Mouse (Mus musculus) hindbrain, embryonic 16.5 days (tissue): ENCODE data around the gene Rcbtb1. TPM values are rescaled to one million over a fixed set of nuclear protein-coding genes. Genes with fewer than 3 reads are reported as not detected.
"Not testable (repeated sequence)": the region's sequence is repeated elsewhere in the genome, so short reads cannot be mapped to it uniquely, and the experiment has no call there.

Source experiments
- ATAC-seq: fragments of 200-750 bp; cut with Nextera tagmentation; 2 replicates; pipeline ENCODE4 v1.8.0; 2017; ENCODE audit warnings: moderate TSS enrichment, moderate library complexity
- H3K27ac ChIP-seq: fragments of 300-500 bp; sonication (generic); 2 replicates; pipeline ENCODE4 v1.5.1; 2014; ENCODE audit warnings: low read depth, mild to moderate bottlenecking, control low read depth, low read length, moderate library complexity
- H3K27me3 ChIP-seq: fragments of 300-500 bp; sonication (generic); replicated peaks from 2 replicates; pipeline ENCODE4 v1.6.1; 2014; ENCODE audit warnings: low read length; ENCODE audit not compliant: control insufficient read depth, insufficient read depth
- H3K36me3 ChIP-seq: fragments of 300-500 bp; sonication (generic); 2 replicates; pipeline ENCODE4 v1.6.1; 2014; ENCODE audit warnings: mild to moderate bottlenecking, low read length, moderate library complexity, mixed read lengths; ENCODE audit not compliant: control insufficient read depth, insufficient read depth
- H3K4me1 ChIP-seq: fragments of 300-500 bp; sonication (generic); 2 replicates; pipeline ENCODE4 v1.6.1; 2014; ENCODE audit warnings: low read depth, low read length; ENCODE audit not compliant: control insufficient read depth, insufficient read depth
- H3K4me2 ChIP-seq: fragments of 300-500 bp; sonication (generic); 2 replicates; pipeline ENCODE4 v1.6.1; 2014; ENCODE audit warnings: mild to moderate bottlenecking, low read length, control low read depth, moderate library complexity
- H3K4me3 ChIP-seq: fragments of 300-500 bp; sonication (generic); 2 replicates; pipeline ENCODE4 v1.5.1; 2014; ENCODE audit warnings: mild to moderate bottlenecking, low read length, control low read depth, moderate library complexity
- H3K9ac ChIP-seq: fragments of 300-500 bp; sonication (generic); 2 replicates; pipeline ENCODE4 v1.6.1; 2014; ENCODE audit warnings: low read depth, mild to moderate bottlenecking, control low read depth, low read length, moderate library complexity
- H3K9me3 ChIP-seq: fragments of 300-500 bp; sonication (generic); 2 replicates; pipeline ENCODE4 v1.6.1; 2014; ENCODE audit warnings: mild to moderate bottlenecking, low read length, moderate library complexity; ENCODE audit not compliant: control insufficient read depth
- WGBS: fragments of 180-500 bp; shearing (Covaris S2); extraction: QIAGEN DNeasy Blood & Tissue Kit; methylation state at CpG from one replicate; pipeline ENCODE4 v1.1.7; 2014; 5-methylcytosine and 5-hydroxymethylcytosine counted together
- polyA plus RNA-seq: library from polyadenylated mRNA; unstranded; fragments of >200 nt; fragmentation: Nextera tagmentation; extraction: Ambion mirVana; gene quantifications from 2 replicates; pipeline ENCODE4 v1.2.1, GENCODE M21; 2015

Rcbtb1 gene
- polyA plus RNA-seq, 1 experiment from 2014 or later = 38.9 TPM

- peak; percentile 69 for ATAC-seq
- not testable (repeated sequence) for H3K4me3 ChIP-seq, H3K27ac ChIP-seq, H3K4me1 ChIP-seq, H3K4me2 ChIP-seq, H3K27me3 ChIP-seq, H3K9me3 ChIP-seq, H3K36me3 ChIP-seq, H3K9ac ChIP-seq
- 66% methylated on average over 5 of the region's 5 CpGs for WGBS
Measured at GRCm38 (mm10) chr14:59250350-59250749, 49.3 kb downstream of the Rcbtb1 start.

GRCm38 (mm10) chr14:59255861-59256260 is 54.9 kb downstream of the Rcbtb1 start:
- H3K36me3 ChIP-seq, H3K27me3 ChIP-seq, ATAC-seq, H3K4me3 ChIP-seq, H3K27ac ChIP-seq, H3K4me2 ChIP-seq, H3K4me1 ChIP-seq, H3K9ac ChIP-seq, H3K9me3 ChIP-seq: not testable (repeated sequence)
- 96% methylated on average over 1 of the region's 1 CpGs for WGBS

GRCm38 (mm10) chr14:59260056-59260455 is 59.0 kb downstream of the Rcbtb1 start, which contains the start of gene Gm6904:
Gene Gm6904 (minus strand): TSS chr14:59260216.
- H3K36me3 ChIP-seq = no peaks in the 10 kb centered on the region
- H3K9ac ChIP-seq = no peak within 1 kb of the TSS
- ATAC-seq = no peak
- H3K4me3 ChIP-seq = no peak within 1 kb of the TSS
- 74% methylated on average over 3 of the region's 3 CpGs for WGBS
- H3K9me3 ChIP-seq = no peaks in the 10 kb centered on the region
- H3K27ac ChIP-seq = no peak within 1 kb of the TSS
- no peak within 1 kb of the TSS for H3K4me2 ChIP-seq
- no peaks in the 10 kb centered on the region for H3K4me1 ChIP-seq
- H3K27me3 ChIP-seq = no peaks in the 10 kb centered on the region

DNA sequence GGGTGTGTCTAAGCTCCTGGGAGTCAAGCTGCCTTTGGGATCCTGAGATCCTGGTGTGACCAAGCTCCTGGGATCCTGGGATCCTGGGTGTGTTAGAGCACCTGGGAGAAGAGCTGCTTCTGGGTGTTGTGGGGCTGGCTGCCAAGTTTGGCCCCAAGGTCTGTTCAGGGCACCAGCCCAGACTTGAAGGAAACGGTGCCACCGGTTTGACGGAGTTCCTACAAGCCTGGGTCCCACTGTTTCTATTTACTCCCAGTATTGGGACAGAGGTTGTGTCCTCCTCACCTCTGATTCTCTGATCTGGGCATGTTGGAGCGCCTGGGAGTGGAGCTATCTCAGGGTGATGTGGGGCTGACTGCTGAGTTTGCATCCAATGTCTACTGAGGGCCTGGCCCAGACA is 74.0 kb downstream of the Rcbtb1 start:
- not testable (repeated sequence) for H3K4me3 ChIP-seq, H3K27ac ChIP-seq, H3K36me3 ChIP-seq, H3K4me1 ChIP-seq, H3K27me3 ChIP-seq, ATAC-seq, H3K4me2 ChIP-seq, H3K9me3 ChIP-seq, H3K9ac ChIP-seq
- 95% methylated on average over 4 of the region's 4 CpGs for WGBS

Other genes with a start within 250 kb of the Rcbtb1 start
- not detected in 2 replicates for gene 1700129C05Rik, start 58.3 kb upstream of the Rcbtb1 start, polyA plus RNA-seq
- gene Gm5142, start 22.5 kb upstream of the Rcbtb1 start, polyA plus RNA-seq = not detected in 2 replicates
- 0.24 TPM in 1 of 2 replicates, not detected in the other for gene Gm6904, start 59.0 kb downstream of the Rcbtb1 start, polyA plus RNA-seq
- gene Phf11a, start 96.3 kb downstream of the Rcbtb1 start, polyA plus RNA-seq = not detected in 2 replicates
- gene Phf11b, start 140.1 kb downstream of the Rcbtb1 start, polyA plus RNA-seq = 0.20 and 0.22 TPM in 2 replicates
- 0.37 and 0.43 TPM in 2 replicates for gene Phf11d, start 164.3 kb downstream of the Rcbtb1 start, polyA plus RNA-seq
- gene Phf11c, start 194.2 kb downstream of the Rcbtb1 start, polyA plus RNA-seq = 0.20 and 0.21 TPM in 2 replicates
- 4.4 and 6.0 TPM in 2 replicates for gene Setdb2, start 239.7 kb downstream of the Rcbtb1 start, polyA plus RNA-seq
- 29.8 and 31.9 TPM in 2 replicates for gene Cab39l, start 239.8 kb downstream of the Rcbtb1 start, polyA plus RNA-seq